Mouse (Mus musculus) midbrain, embryonic 14.5 days (tissue): ENCODE measurements around the gene Synm. TPM values are rescaled to one million over a fixed set of nuclear protein-coding genes. Genes with fewer than 3 reads are reported as not detected.
A peak's percentile ranks its signal among the peaks of the same experiment; 100 is the strongest.

Source experiments
- ATAC-seq: fragments of 200-750 bp; cut with Nextera tagmentation; 2 replicates; pipeline ENCODE4 v1.8.0; 2017; ENCODE audit warnings: moderate number of reproducible peaks, moderate library complexity; ENCODE audit not compliant: low FRiP score, low TSS enrichment
- DNase-seq: peaks from one replicate; pipeline ENCODE4 v3.0.0-alpha.2; 2015
- H3K27ac ChIP-seq: fragments of 300-500 bp; sonication (generic); replicated peaks from 2 replicates; pipeline ENCODE4 v1.5.1; 2014; ENCODE audit warnings: mild to moderate bottlenecking, low read depth, low read length, moderate library complexity
- H3K27me3 ChIP-seq: fragments of 300-500 bp; sonication (generic); 2 replicates; pipeline ENCODE4 v1.6.1; 2014; ENCODE audit warnings: low read length, control low read depth, mixed read lengths; ENCODE audit not compliant: control insufficient read depth, insufficient read depth
- H3K36me3 ChIP-seq: fragments of 300-500 bp; sonication (generic); 2 replicates; pipeline ENCODE4 v1.6.1; 2014; ENCODE audit warnings: low read length, control low read depth; ENCODE audit not compliant: control insufficient read depth, insufficient read depth
- H3K4me1 ChIP-seq: fragments of 300-500 bp; sonication (generic); 2 replicates; pipeline ENCODE4 v1.6.1; 2014; ENCODE audit warnings: mild to moderate bottlenecking, antibody characterized with exemption, low read length, control low read depth; ENCODE audit not compliant: control insufficient read depth, insufficient read depth
- H3K4me2 ChIP-seq: fragments of 300-500 bp; sonication (generic); 2 replicates; pipeline ENCODE4 v1.6.1; 2014; ENCODE audit warnings: mild to moderate bottlenecking, low read length, moderate library complexity
- H3K4me3 ChIP-seq: fragments of 300-500 bp; sonication (generic); replicated peaks from 2 replicates; pipeline ENCODE4 v1.5.1; 2014; ENCODE audit warnings: low read depth, low read length
- H3K9ac ChIP-seq: fragments of 300-500 bp; sonication (generic); replicated peaks from 2 replicates; pipeline ENCODE4 v1.6.1; 2014; ENCODE audit warnings: mild to moderate bottlenecking, low read length, moderate library complexity
- H3K9me3 ChIP-seq: fragments of 300-500 bp; sonication (generic); 2 replicates; pipeline ENCODE4 v1.6.1; 2016; ENCODE audit warnings: low read length, control low read depth, mixed read lengths; ENCODE audit not compliant: control insufficient read depth
- WGBS: fragments of 180-500 bp; shearing (Covaris S2); extraction: QIAGEN DNeasy Blood & Tissue Kit; methylation state at CpG from one replicate; pipeline ENCODE4 v1.1.7; 2014; 5-methylcytosine and 5-hydroxymethylcytosine counted together
- polyA plus RNA-seq: library from polyadenylated mRNA; unstranded; fragments of >200 nt; fragmentation: Nextera tagmentation; extraction: Ambion mirVana; gene quantifications from 2 replicates; pipeline ENCODE4 v1.2.1, GENCODE M21; 2014

Gene Synm
- polyA plus RNA-seq, 1 experiment from 2014 or later = 2.4 TPM

DNA sequence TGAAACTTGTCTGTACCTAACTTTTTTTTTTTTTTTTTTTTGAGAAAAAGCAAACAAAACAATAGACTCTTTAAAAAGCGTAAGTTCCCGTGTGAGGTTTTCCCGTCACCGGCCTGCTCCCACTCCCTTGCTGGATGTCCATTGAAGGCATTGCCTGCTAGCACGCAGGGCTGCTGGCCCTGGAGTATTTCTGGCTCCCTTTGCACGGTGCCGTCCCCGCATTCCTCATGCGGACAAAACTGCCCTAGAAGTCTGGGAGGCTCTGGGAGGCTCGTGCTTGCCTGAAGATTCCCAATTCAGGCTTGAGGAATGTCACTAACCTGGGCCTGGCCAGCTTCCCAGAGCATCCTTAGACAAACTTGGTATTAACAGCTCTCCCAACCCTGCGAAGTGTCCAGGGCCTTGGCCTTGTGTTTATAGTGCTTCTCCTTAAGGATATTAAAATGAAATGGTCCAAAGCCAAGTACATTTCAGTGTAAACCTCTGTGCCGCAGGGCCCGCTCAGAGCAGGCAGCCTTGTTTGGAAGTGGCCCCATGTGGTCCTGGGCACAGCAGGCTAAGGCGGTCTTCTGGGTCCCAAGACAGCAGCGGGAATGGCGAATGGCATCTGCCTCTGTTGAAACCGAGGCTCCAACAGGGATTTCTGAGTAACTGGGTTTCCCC is 58.2 kb downstream of the Synm start:
- DNase-seq = no peak
- no peak overlapping the region for H3K9ac ChIP-seq
- H3K4me1 ChIP-seq = no peaks in the 10 kb centered on the region
- WGBS = 67% methylated on average over 17 of the region's 17 CpGs
- no peaks in the 10 kb centered on the region for H3K27me3 ChIP-seq
- no peak overlapping the region for H3K4me2 ChIP-seq
- H3K27ac ChIP-seq = no peak overlapping the region
- ATAC-seq = no peak
- no peaks in the 10 kb centered on the region for H3K36me3 ChIP-seq
- no peaks in the 10 kb centered on the region for H3K9me3 ChIP-seq
- no peak overlapping the region for H3K4me3 ChIP-seq

DNA sequence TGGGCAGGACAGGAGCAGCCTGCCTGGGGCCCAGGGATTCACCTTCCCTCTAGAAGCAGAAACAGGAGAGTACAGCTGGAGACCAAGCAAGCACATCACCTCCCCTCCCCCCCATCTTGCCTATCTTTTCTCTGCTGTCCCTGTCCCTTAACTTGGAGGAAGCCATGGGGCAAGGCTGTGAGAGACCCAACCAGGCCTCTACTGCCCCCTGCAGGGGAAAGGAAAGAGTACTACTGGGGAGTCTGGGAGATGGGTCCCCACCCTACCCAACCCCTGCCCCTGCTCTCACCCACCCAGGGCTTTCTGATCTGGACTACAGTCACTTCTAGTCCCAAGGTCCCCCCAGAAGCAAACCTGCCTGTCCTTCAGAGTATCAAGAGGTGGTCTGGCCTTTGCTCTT is 58.7 kb downstream of the Synm start:
- no peaks in the 10 kb centered on the region for H3K9me3 ChIP-seq
- peak; percentile 53 for DNase-seq
- no peak for ATAC-seq

DNA sequence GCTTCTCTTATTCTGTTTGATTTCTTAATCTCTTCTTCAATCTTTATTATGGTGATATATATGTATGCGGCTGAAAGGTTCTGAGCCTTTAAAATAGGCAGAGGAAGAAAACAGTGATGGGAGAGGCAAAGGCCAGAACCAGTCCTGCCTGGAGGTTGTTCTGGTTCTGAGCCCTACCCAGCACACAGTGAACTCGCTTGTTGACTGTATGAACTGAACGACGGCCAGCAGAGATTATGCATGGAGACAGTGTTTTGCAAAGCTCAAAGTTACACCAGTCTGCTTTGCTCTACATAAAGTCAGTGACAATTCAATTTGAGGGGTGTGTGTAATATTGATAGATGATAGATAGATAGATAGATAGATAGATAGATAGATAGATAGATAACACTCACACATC is 60.2 kb downstream of the Synm start:
- H3K36me3 ChIP-seq = no peaks in the 10 kb centered on the region
- no peak overlapping the region for H3K4me3 ChIP-seq
- ATAC-seq = no peak
- no peak for DNase-seq
- H3K9ac ChIP-seq = no peak overlapping the region
- H3K27me3 ChIP-seq = no peaks in the 10 kb centered on the region
- H3K4me1 ChIP-seq = no peaks in the 10 kb centered on the region
- 94% methylated on average over 4 of the region's 4 CpGs for WGBS
- no peaks in the 10 kb centered on the region for H3K9me3 ChIP-seq
- H3K27ac ChIP-seq = no peak overlapping the region
- no peak overlapping the region for H3K4me2 ChIP-seq

More for the DNA sequence above, 58.7 kb downstream of the Synm start:
- Histone ChIP-seq H3K4me3 (no peak overlapping the region), H3K27ac (no peak overlapping the region), H3K36me3 (no peaks in the 10 kb centered on the region), H3K9ac (no peak overlapping the region), H3K4me1 (no peaks in the 10 kb centered on the region), H3K4me2 (no peak overlapping the region), H3K27me3 (no peaks in the 10 kb centered on the region)

DNA sequence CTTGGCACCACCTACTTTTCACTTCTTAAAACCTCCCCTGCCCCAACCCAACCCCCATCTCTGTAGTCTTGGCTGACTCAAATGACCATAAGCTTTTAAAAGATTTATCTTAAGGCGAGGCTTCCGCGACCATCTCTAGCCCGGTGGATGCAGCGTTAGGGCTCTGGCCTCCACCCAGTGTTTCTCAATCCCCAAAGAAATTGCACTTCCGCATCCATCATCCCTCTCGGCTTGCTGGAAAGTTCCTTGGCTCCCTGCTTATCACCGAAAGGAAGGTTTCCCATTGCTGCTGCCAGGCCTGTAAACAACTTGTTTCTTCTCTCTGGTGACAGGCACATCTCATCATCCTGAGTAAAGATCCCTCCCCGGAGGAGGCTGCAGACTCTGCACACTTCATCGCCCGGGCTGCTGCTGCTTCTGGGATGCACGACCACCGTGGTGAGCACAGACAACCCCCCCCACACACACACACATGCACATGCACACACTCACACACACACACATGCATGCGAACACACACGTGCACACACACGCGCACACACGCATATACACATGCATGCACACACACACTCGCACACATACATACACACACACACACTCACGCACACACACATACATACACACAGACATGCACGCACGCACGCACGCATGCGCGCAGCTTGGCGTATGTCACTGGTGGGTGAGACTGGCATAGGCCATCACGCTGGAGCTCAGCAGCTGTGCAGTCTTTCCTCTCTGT is 61.5 kb downstream of the Synm start:
- WGBS = 92% methylated on average over 28 of the region's 28 CpGs
- ATAC-seq (no peak), DNase-seq (no peak)

DNA sequence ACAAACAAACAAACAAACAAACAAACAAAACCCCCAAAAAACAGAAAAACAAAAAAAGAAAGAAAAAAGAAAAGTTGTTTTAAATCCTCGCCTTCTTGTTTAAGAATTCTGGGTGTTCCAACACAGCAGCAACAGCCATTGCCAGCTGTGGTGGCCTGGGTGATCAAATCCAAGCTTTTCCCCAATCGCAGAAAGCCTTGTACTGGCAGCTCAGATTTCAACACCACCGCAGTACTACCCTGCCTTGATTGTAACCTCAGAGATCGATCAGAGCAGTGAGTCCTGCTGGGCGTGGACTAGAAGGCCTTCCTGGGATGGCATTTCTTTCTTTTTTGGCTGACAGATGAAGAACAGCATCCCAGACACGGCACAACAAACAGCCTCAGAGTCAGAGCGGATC is 63.6 kb downstream of the Synm start:
- H3K9ac ChIP-seq = no peak overlapping the region
- no peak overlapping the region for H3K27ac ChIP-seq
- 92% methylated on average over 7 of the region's 7 CpGs for WGBS
- DNase-seq (no peak), ATAC-seq (no peak)
- H3K4me1 ChIP-seq = no peaks in the 10 kb centered on the region
- no peaks in the 10 kb centered on the region for H3K27me3 ChIP-seq
- no peaks in the 10 kb centered on the region for H3K36me3 ChIP-seq
- no peaks in the 10 kb centered on the region for H3K9me3 ChIP-seq
- no peak overlapping the region for H3K4me3 ChIP-seq
- H3K4me2 ChIP-seq = no peak overlapping the region

More for the DNA sequence above, 61.5 kb downstream of the Synm start:
- no peaks in the 10 kb centered on the region for H3K36me3 ChIP-seq
- no peak overlapping the region for H3K4me2 ChIP-seq
- no peaks in the 10 kb centered on the region for H3K27me3 ChIP-seq
- H3K27ac ChIP-seq = no peak overlapping the region
- H3K4me1 ChIP-seq = no peaks in the 10 kb centered on the region
- H3K9me3 ChIP-seq = no peaks in the 10 kb centered on the region
- no peak overlapping the region for H3K9ac ChIP-seq
- H3K4me3 ChIP-seq = no peak overlapping the region

DNA sequence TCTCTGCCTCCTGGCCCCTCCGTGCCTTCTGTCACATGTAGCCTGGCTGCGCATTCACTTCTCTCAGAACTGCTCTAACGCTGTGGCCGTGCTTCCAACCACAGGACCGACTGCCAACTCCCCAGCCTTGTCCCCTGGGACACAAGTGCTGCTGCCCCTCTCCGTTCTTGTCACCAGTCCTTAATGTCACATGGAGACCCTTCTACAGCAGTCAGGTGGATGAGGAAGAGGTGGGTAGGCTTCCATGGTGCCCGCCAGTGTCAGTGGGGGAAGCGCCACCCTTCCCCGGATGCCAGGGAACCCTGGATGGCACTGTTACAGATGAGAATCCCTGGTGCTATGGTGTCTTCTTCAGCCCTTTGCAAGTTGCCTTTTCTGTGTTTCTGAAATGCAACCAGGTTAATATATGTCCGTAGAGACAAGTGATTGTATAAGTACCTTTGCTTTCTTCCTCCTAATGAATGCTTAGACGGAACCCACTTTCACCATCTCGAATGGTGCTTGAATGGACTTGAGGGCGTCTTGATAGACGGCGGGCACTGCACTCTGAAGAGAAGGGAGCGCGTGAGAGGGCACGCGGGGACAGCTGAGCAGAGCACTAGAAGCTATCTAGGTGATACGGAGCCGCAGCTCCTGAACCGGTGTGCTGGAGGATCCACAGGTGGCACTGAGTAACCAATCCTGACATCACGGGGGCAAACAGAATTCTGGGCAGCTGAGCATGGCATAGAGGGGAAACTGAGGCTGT is 66.6 kb downstream of the Synm start:
- no peak for DNase-seq
- no peak overlapping the region for H3K27ac ChIP-seq
- no peak overlapping the region for H3K4me2 ChIP-seq
- no peak for ATAC-seq
- no peaks in the 10 kb centered on the region for H3K9me3 ChIP-seq
- WGBS = 92% methylated on average over 23 of the region's 23 CpGs
- H3K9ac ChIP-seq = no peak overlapping the region
- H3K27me3 ChIP-seq = no peaks in the 10 kb centered on the region
- H3K36me3 ChIP-seq = no peaks in the 10 kb centered on the region
- H3K4me1 ChIP-seq = no peaks in the 10 kb centered on the region
- no peak overlapping the region for H3K4me3 ChIP-seq

DNA sequence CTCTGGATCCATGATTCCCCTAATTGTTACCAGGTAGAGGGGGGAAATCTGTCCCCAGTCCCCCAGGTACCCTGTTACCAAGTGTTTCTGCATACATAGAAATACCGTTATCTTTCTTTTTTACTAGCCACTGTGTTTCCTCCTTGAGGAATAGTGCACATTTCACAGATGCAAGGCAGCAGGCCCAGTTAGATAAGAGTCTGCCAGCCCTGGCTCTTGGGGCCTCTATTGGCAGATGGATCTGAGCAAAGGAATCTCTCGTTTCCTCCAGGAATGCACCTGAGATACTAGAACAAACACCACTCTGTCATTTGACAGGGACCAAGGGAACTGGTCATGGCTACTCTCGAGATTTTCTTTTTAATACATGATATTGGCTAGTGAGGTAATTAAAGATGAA is 67.4 kb downstream of the Synm start:
- Histone ChIP-seq H3K27me3 (no peaks in the 10 kb centered on the region), H3K9me3 (no peaks in the 10 kb centered on the region), H3K9ac (no peak overlapping the region), H3K4me3 (no peak overlapping the region), H3K36me3 (no peaks in the 10 kb centered on the region), H3K4me1 (no peaks in the 10 kb centered on the region), H3K27ac (no peak overlapping the region), H3K4me2 (no peak overlapping the region)
- DNase-seq (no peak), ATAC-seq (no peak)
- 81% methylated on average over 3 of the region's 3 CpGs for WGBS

DNA sequence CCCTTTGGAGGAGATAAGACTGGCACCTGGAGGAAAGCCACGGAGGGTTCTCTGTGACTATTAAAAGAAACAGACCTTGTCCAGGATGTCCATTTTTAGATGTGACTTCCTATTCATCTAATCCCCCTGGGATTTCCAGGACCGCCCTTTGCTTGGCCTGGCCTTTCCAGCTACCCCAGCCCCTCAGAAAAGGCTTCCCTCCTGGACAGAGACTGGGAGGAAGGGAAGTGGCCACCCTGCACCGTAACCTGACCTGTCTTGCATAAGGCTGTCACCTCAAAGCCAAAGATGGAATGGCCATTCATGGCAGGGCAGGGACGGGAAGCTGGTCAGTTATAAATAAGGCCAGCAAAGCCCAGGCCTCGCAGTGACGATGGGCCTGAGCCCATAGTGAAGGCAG is 68.5 kb downstream of the Synm start:
- H3K4me1 ChIP-seq = no peaks in the 10 kb centered on the region
- no peak overlapping the region for H3K27ac ChIP-seq
- no peaks in the 10 kb centered on the region for H3K9me3 ChIP-seq
- DNase-seq (no peak), ATAC-seq (no peak)
- no peak overlapping the region for H3K4me2 ChIP-seq
- WGBS = 85% methylated on average over 6 of the region's 6 CpGs
- no peak overlapping the region for H3K4me3 ChIP-seq
- no peak overlapping the region for H3K9ac ChIP-seq
- H3K36me3 ChIP-seq = no peaks in the 10 kb centered on the region
- no peaks in the 10 kb centered on the region for H3K27me3 ChIP-seq
